Mouse (Mus musculus) neural tube, embryonic 12.5 days (tissue): Measurements from ENCODE around the gene Serpine3. TPM values are rescaled to one million over a fixed set of nuclear protein-coding genes. Genes with fewer than 3 reads are reported as not detected.

Experiments used
- ATAC-seq: fragments of 200-750 bp; cut with Nextera tagmentation; 2 replicates; pipeline ENCODE4 v1.8.0; 2017; ENCODE audit warnings: low read depth, mild to moderate bottlenecking, moderate TSS enrichment, moderate library complexity; ENCODE audit not compliant: low FRiP score
- H3K27ac ChIP-seq: fragments of 300-500 bp; sonication (generic); 2 replicates; pipeline ENCODE4 v1.5.1; 2016
- H3K27me3 ChIP-seq: fragments of 300-500 bp; sonication (generic); replicated peaks from 2 replicates; pipeline ENCODE4 v1.6.1; 2016; ENCODE audit warnings: mild to moderate bottlenecking
- H3K36me3 ChIP-seq: fragments of 300-500 bp; sonication (generic); 2 replicates; pipeline ENCODE4 v1.6.1; 2016; ENCODE audit warnings: mild to moderate bottlenecking
- H3K4me1 ChIP-seq: fragments of 300-500 bp; sonication (generic); 2 replicates; pipeline ENCODE4 v1.6.1; 2016
- H3K4me2 ChIP-seq: fragments of 300-500 bp; sonication (generic); replicated peaks from 2 replicates; pipeline ENCODE4 v1.6.1; 2016; ENCODE audit warnings: mild to moderate bottlenecking
- H3K4me3 ChIP-seq: fragments of 300-500 bp; sonication (generic); 2 replicates; pipeline ENCODE4 v1.5.1; 2016
- H3K9ac ChIP-seq: fragments of 300-500 bp; sonication (generic); 2 replicates; pipeline ENCODE4 v1.6.1; 2016; ENCODE audit warnings: mild to moderate bottlenecking
- H3K9me3 ChIP-seq: fragments of 300-500 bp; sonication (generic); 2 replicates; pipeline ENCODE4 v1.6.1; 2016; ENCODE audit warnings: mild to moderate bottlenecking
- WGBS: fragments of 180-500 bp; shearing (Covaris S2); methylation state at CpG from one replicate; pipeline ENCODE4 v1.1.7; 2016; 5-methylcytosine and 5-hydroxymethylcytosine counted together
- polyA plus RNA-seq: library from polyadenylated mRNA; unstranded; fragments of >200 nt; fragmentation: Nextera tagmentation; extraction: Ambion mirVana; gene quantifications from 2 replicates; pipeline ENCODE4 v1.2.1, GENCODE M21; 2016

Serpine3 gene
- polyA plus RNA-seq, 1 experiment from 2014 or later: not detected

- Histone ChIP-seq H3K4me3 (no peak overlapping the region), H3K4me2 (no peak overlapping the region), H3K9me3 (no peaks in the 10 kb centered on the region), H3K36me3 (no peaks in the 10 kb centered on the region), H3K27ac (no peak overlapping the region), H3K4me1 (no peaks in the 10 kb centered on the region), H3K9ac (no peak overlapping the region), H3K27me3 (no peaks in the 10 kb centered on the region)
- no peak for ATAC-seq
- 81% methylated on average over 3 of the region's 3 CpGs for WGBS
Observed at GRCm38 (mm10) chr14:62657469-62657868, 6.0 kb upstream of the Serpine3 start.

GRCm38 (mm10) chr14:62662381-62662780, 1.1 kb upstream of the Serpine3 start:
- Histone ChIP-seq H3K9ac (no peak overlapping the region), H3K27ac (no peak overlapping the region), H3K4me1 (no peaks in the 10 kb centered on the region), H3K27me3 (no peaks in the 10 kb centered on the region), H3K4me2 (no peak overlapping the region), H3K9me3 (no peaks in the 10 kb centered on the region), H3K36me3 (no peaks in the 10 kb centered on the region), H3K4me3 (no peak overlapping the region)
- ATAC-seq: no peak
- 85% methylated on average over 6 of the region's 6 CpGs for WGBS

- 45% methylated on average over 9 of the region's 9 CpGs for WGBS
- ATAC-seq: no peak
Observed at GRCm38 (mm10) chr14:62664976-62665673, 1.7 kb downstream of the Serpine3 start.

GRCm38 (mm10) chr14:62673646-62674045, 10.2 kb downstream of the Serpine3 start:
- ATAC-seq: no peak
- 88% methylated on average over 3 of the region's 3 CpGs for WGBS
- Histone ChIP-seq H3K9me3 (no peaks in the 10 kb centered on the region), H3K4me1 (no peaks in the 10 kb centered on the region), H3K36me3 (no peaks in the 10 kb centered on the region), H3K4me3 (no peak overlapping the region), H3K9ac (no peak overlapping the region), H3K27me3 (no peaks in the 10 kb centered on the region), H3K4me2 (no peak overlapping the region), H3K27ac (no peak overlapping the region)

More at GRCm38 (mm10) chr14:62664976-62665673, 1.7 kb downstream of the Serpine3 start:
- no peaks in the 10 kb centered on the region for H3K27me3 ChIP-seq
- H3K27ac ChIP-seq: no peak overlapping the region
- no peaks in the 10 kb centered on the region for H3K4me1 ChIP-seq
- H3K36me3 ChIP-seq: no peaks in the 10 kb centered on the region
- H3K4me3 ChIP-seq: no peak overlapping the region
- H3K4me2 ChIP-seq: no peak overlapping the region
- H3K9me3 ChIP-seq: no peaks in the 10 kb centered on the region
- no peak overlapping the region for H3K9ac ChIP-seq

- H3K27ac ChIP-seq: no peak overlapping the region
- no peaks in the 10 kb centered on the region for H3K9me3 ChIP-seq
- WGBS: 91% methylated on average over 2 of the region's 2 CpGs
- H3K4me1 ChIP-seq: no peaks in the 10 kb centered on the region
- H3K4me3 ChIP-seq: no peak overlapping the region
- peaks cover 11% of the 10 kb centered on the region for H3K36me3 ChIP-seq
- H3K4me2 ChIP-seq: no peak overlapping the region
- H3K27me3 ChIP-seq: no peaks in the 10 kb centered on the region
- no peak for ATAC-seq
- no peak overlapping the region for H3K9ac ChIP-seq
Observed at GRCm38 (mm10) chr14:62718161-62718560, 54.7 kb downstream of the Serpine3 start.

GRCm38 (mm10) chr14:62721625-62722024, 58.2 kb downstream of the Serpine3 start:
- ATAC-seq: no peak
- no peaks in the 10 kb centered on the region for H3K27me3 ChIP-seq
- no peak overlapping the region for H3K9ac ChIP-seq
- H3K4me3 ChIP-seq: no peak overlapping the region
- H3K36me3 ChIP-seq: no peaks in the 10 kb centered on the region; the same call in 1 of the 2 replicates
- H3K4me2 ChIP-seq: no peak overlapping the region
- no peaks in the 10 kb centered on the region for H3K4me1 ChIP-seq
- H3K27ac ChIP-seq: no peak overlapping the region
- 90% methylated on average over 1 of the region's 1 CpGs for WGBS
- H3K9me3 ChIP-seq: no peaks in the 10 kb centered on the region

GRCm38 (mm10) chr14:62724560-62724959, 61.1 kb downstream of the Serpine3 start:
- Histone ChIP-seq H3K4me3 (no peak overlapping the region), H3K9ac (no peak overlapping the region)
- ATAC-seq: no peak

GRCm38 (mm10) chr14:62731902-62732301, 68.4 kb downstream of the Serpine3 start:
- Histone ChIP-seq H3K4me2 (no peak overlapping the region), H3K4me1 (no peaks in the 10 kb centered on the region), H3K27ac (no peak overlapping the region), H3K9me3 (no peaks in the 10 kb centered on the region), H3K4me3 (no peak overlapping the region), H3K36me3 (peaks cover 16% of the 10 kb centered on the region; the same call in 1 of the 2 replicates), H3K27me3 (no peaks in the 10 kb centered on the region), H3K9ac (no peak overlapping the region)
- ATAC-seq: no peak
- 81% methylated on average over 1 of the region's 1 CpGs for whole genome bisulfite sequencing

More at GRCm38 (mm10) chr14:62724560-62724959, 61.1 kb downstream of the Serpine3 start:
- Histone ChIP-seq H3K4me1 (no peaks in the 10 kb centered on the region), H3K4me2 (no peak overlapping the region), H3K27me3 (no peaks in the 10 kb centered on the region), H3K27ac (no peak overlapping the region), H3K9me3 (no peaks in the 10 kb centered on the region), H3K36me3 (no peaks in the 10 kb centered on the region; the same call in 1 of the 2 replicates)

- Histone ChIP-seq H3K9me3 (no peaks in the 10 kb centered on the region), H3K9ac (no peak overlapping the region), H3K36me3 (peaks cover 16% of the 10 kb centered on the region; the same call in 1 of the 2 replicates), H3K4me2 (no peak overlapping the region), H3K27me3 (no peaks in the 10 kb centered on the region), H3K4me1 (no peaks in the 10 kb centered on the region), H3K4me3 (no peak overlapping the region), H3K27ac (no peak overlapping the region)
- 89% methylated on average over 2 of the region's 2 CpGs for WGBS
- ATAC-seq: no peak
Observed at GRCm38 (mm10) chr14:62733666-62734065, 70.2 kb downstream of the Serpine3 start.

- peaks cover 12% of the 10 kb centered on the region; the same call in 1 of the 2 replicates for H3K36me3 ChIP-seq
- no peaks in the 10 kb centered on the region for H3K9me3 ChIP-seq
- H3K9ac ChIP-seq: no peak overlapping the region
- H3K27ac ChIP-seq: no peak overlapping the region
- WGBS: 86% methylated on average over 1 of the region's 1 CpGs
- no peaks in the 10 kb centered on the region for H3K4me1 ChIP-seq
- no peaks in the 10 kb centered on the region for H3K27me3 ChIP-seq
- no peak overlapping the region for H3K4me3 ChIP-seq
- H3K4me2 ChIP-seq: no peak overlapping the region
- no peak for ATAC-seq
Observed at GRCm38 (mm10) chr14:62735646-62736045, 72.2 kb downstream of the Serpine3 start.

Other genes starting within 250 kb of the Serpine3 start
- 0.19 and 0.27 TPM in 2 replicates for gene Gucy1b2, start 207.4 kb upstream of the Serpine3 start, polyA plus RNA-seq
- 15.5 and 16.7 TPM in 2 replicates for gene Fam124a, start 107.9 kb upstream of the Serpine3 start, polyA plus RNA-seq
- gene Gm4131, start 96.7 kb upstream of the Serpine3 start, polyA plus RNA-seq: not detected in 2 replicates
- 21.4 and 28.1 TPM in 2 replicates for gene Ints6, start 97.5 kb downstream of the Serpine3 start, polyA plus RNA-seq
- 12.5 and 13.0 TPM in 2 replicates for gene Wdfy2, start 174.0 kb downstream of the Serpine3 start, polyA plus RNA-seq